Mouse (Mus musculus) myocyte (in vitro differentiated cells): ENCODE data around the gene Cdk7.

Experiments used
- E2F4 ChIP-seq: IDR thresholded peaks from one replicate; pipeline ENCODE4 v1.6.1; 2011; ENCODE audit warnings: mild to moderate bottlenecking, control low read depth, moderate library complexity; ENCODE audit not compliant: insufficient read depth
- MAX ChIP-seq: IDR thresholded peaks from one replicate; pipeline ENCODE4 v1.6.1; 2011; ENCODE audit warnings: low read depth, mild to moderate bottlenecking, control low read depth
- MYOD1 ChIP-seq, 3 experiments: IDR thresholded peaks; one replicate each; pipeline ENCODE4 v1.6.1; 2011; ENCODE audit warnings: control low read depth in 2 of 3, low read depth in 2 of 3, mild to moderate bottlenecking in 2 of 3, moderate library complexity in 1 of 3; ENCODE audit not compliant: insufficient read length in 2 of 3, control insufficient read depth in 1 of 3
- POLR2A ChIP-seq: IDR thresholded peaks from one replicate; pipeline ENCODE4 v1.6.1; 2011; ENCODE audit warnings: low read depth, mild to moderate bottlenecking, control low read depth, moderate library complexity; ENCODE audit not compliant: insufficient read length
- REST ChIP-seq: IDR thresholded peaks from one replicate; pipeline ENCODE4 v1.6.1; 2011; ENCODE audit warnings: mild to moderate bottlenecking, control low read depth, moderate library complexity; ENCODE audit not compliant: insufficient read depth, insufficient read length
- SRF ChIP-seq: IDR thresholded peaks from one replicate; pipeline ENCODE4 v1.6.1; 2011; ENCODE audit warnings: low read depth; ENCODE audit not compliant: control insufficient read depth, insufficient read length
- USF1 ChIP-seq: IDR thresholded peaks from one replicate; pipeline ENCODE4 v1.6.1; 2011; ENCODE audit warnings: low read depth, mild to moderate bottlenecking, control low read depth, moderate library complexity

- TF ChIP-seq MAX (no peak), MYOD1 (IDR thresholded peaks at IDR 0.05; ENCODE audit: control insufficient read depth in 1 of 3, insufficient read length in 2 of 3, low read depth in 2 of 3) (no peak), USF1 (no peak), REST (no peak), E2F4 (no peak), SRF (no peak), POLR2A (no peak)
Observed at GRCm38 (mm10) chr13:100746090-100746489, 15.4 kb upstream of the Cdk7 start.
